Mouse (Mus musculus): Measurements from ENCODE around the gene Ly6g6c.

GRCm38 (mm10) chr17:35018171-35018570, 47.0 kb upstream of the Ly6g6c start:
- TF ChIP-seq TAL1 (IDR thresholded peaks at IDR 0.05; ENCODE audit: low read length): no peak
- TF ChIP-seq GATA1 (IDR thresholded peaks at IDR 0.05; ENCODE audit: low read length): no peak

All from erythroblast, embryonic 14.5 days (primary cell).